Mouse (Mus musculus) thymus, postnatal 4 days (tissue): ENCODE results near the gene Pla2g2e.
"Not testable (repeated sequence)": the region's sequence is repeated elsewhere in the genome, so short reads cannot be mapped to it uniquely, and the experiment has no call there.

Source experiments
- DNase-seq: peaks from one replicate; pipeline ENCODE4 v3.0.0; 2021

The Pla2g2e gene

GRCm38 (mm10) chr4:138877731-138878130 is at the start of gene Pla2g2e:
Gene Pla2g2e (plus strand): TSS chr4:138877942.
- DNase-seq = no peak

- no peak for DNase-seq
Observed at GRCm38 (mm10) chr4:138839806-138840205, 37.9 kb upstream of the Pla2g2e start.

- no peak for DNase-seq
Observed at GRCm38 (mm10) chr4:138840726-138841125, 37.0 kb upstream of the Pla2g2e start.

GRCm38 (mm10) chr4:138841386-138841785 is 36.4 kb upstream of the Pla2g2e start:
- DNase-seq = no peak

- peak; percentile 79 for DNase-seq
Observed at GRCm38 (mm10) chr4:138851463-138851862, 26.3 kb upstream of the Pla2g2e start.

- DNase-seq = no peak
Observed at GRCm38 (mm10) chr4:138852961-138853360, 24.8 kb upstream of the Pla2g2e start.

GRCm38 (mm10) chr4:138855092-138855632 is 22.6 kb upstream of the Pla2g2e start:
- no peak for DNase-seq

- peak; percentile 78 for DNase-seq
Observed at GRCm38 (mm10) chr4:138856491-138856890, 21.3 kb upstream of the Pla2g2e start.

- no peak for DNase-seq
Observed at GRCm38 (mm10) chr4:138857576-138857975, 20.2 kb upstream of the Pla2g2e start.

GRCm38 (mm10) chr4:138858446-138858845 is 19.3 kb upstream of the Pla2g2e start:
- DNase-seq = no peak

GRCm38 (mm10) chr4:138859245-138859644 is 18.5 kb upstream of the Pla2g2e start:
- peak; percentile 49 for DNase-seq

- peak; percentile 82 for DNase-seq
Observed at GRCm38 (mm10) chr4:138859728-138860127, 18.0 kb upstream of the Pla2g2e start.

GRCm38 (mm10) chr4:138863344-138863998 is 14.3 kb upstream of the Pla2g2e start, which contains the start of gene Pla2g5:
Gene Pla2g5 (minus strand): TSS chr4:138863482.
- DNase-seq = no peak

GRCm38 (mm10) chr4:138865092-138865491 is 12.7 kb upstream of the Pla2g2e start:
- no peak for DNase-seq

GRCm38 (mm10) chr4:138865991-138866390 is 11.8 kb upstream of the Pla2g2e start:
- no peak for DNase-seq

GRCm38 (mm10) chr4:138866413-138866812 is 11.3 kb upstream of the Pla2g2e start:
- peak; percentile 75 for DNase-seq

- no peak for DNase-seq
Observed at GRCm38 (mm10) chr4:138868666-138869065, 9.1 kb upstream of the Pla2g2e start.

- DNase-seq = no peak
Observed at GRCm38 (mm10) chr4:138873864-138874263, 3.9 kb upstream of the Pla2g2e start, which contains the start of gene Gm13030. Gene Gm13030 (minus strand): TSS chr4:138873964.

GRCm38 (mm10) chr4:138875275-138875674 is 2.5 kb upstream of the Pla2g2e start:
- not testable (repeated sequence) for DNase-seq

GRCm38 (mm10) chr4:138875986-138876385 is 1.8 kb upstream of the Pla2g2e start:
- no peak for DNase-seq

- DNase-seq = no peak
Observed at GRCm38 (mm10) chr4:138878783-138879182, 1.0 kb downstream of the Pla2g2e start.

- DNase-seq = no peak
Observed at GRCm38 (mm10) chr4:138879808-138880207, 2.1 kb downstream of the Pla2g2e start.

GRCm38 (mm10) chr4:138880811-138881584 is 3.3 kb downstream of the Pla2g2e start:
- no peak for DNase-seq

- DNase-seq = peak; percentile 26
Observed at GRCm38 (mm10) chr4:138882179-138882578, 4.4 kb downstream of the Pla2g2e start.
